Mouse (Mus musculus) liver, embryonic 16.5 days (tissue): ENCODE measurements at regions not wholly inside any gene's neighbourhood (a gene's known extent, or its start where the extent isn't known, plus 50 kb on each side); places are given as distances from the start of the nearest gene placed in this dataset.

Experiments used
- ATAC-seq: fragments of 200-750 bp; cut with Nextera tagmentation; 2 replicates; pipeline ENCODE4 v1.8.0; 2017; ENCODE audit warnings: low read depth, mild to moderate bottlenecking, moderate number of reproducible peaks, moderate library complexity
- H3K27ac ChIP-seq: fragments of 300-500 bp; sonication (generic); 2 replicates; pipeline ENCODE4 v1.5.1; 2014; ENCODE audit warnings: mild to moderate bottlenecking, low read length
- H3K27me3 ChIP-seq: fragments of 300-500 bp; sonication (generic); 2 replicates; pipeline ENCODE4 v1.6.1; 2014; ENCODE audit warnings: low read depth, low read length, mixed read lengths; ENCODE audit not compliant: control insufficient read depth, insufficient read depth
- H3K36me3 ChIP-seq: fragments of 300-500 bp; sonication (generic); 2 replicates; pipeline ENCODE4 v1.6.1; 2014; ENCODE audit warnings: mild to moderate bottlenecking; ENCODE audit not compliant: control insufficient read depth, insufficient read depth
- H3K4me1 ChIP-seq: fragments of 300-500 bp; sonication (generic); 2 replicates; pipeline ENCODE4 v1.6.1; 2014; ENCODE audit warnings: low read depth, low read length, mixed read lengths; ENCODE audit not compliant: control insufficient read depth
- H3K4me2 ChIP-seq: fragments of 300-500 bp; sonication (generic); 2 replicates; pipeline ENCODE4 v1.6.1; 2014; ENCODE audit warnings: low read depth, low read length, mixed read lengths
- H3K4me3 ChIP-seq: fragments of 300-500 bp; sonication (generic); 2 replicates; pipeline ENCODE4 v1.5.1; 2014; ENCODE audit warnings: low read depth, mild to moderate bottlenecking, low read length
- H3K9ac ChIP-seq: fragments of 300-500 bp; sonication (generic); 2 replicates; pipeline ENCODE4 v1.6.1; 2014; ENCODE audit warnings: low read depth, low read length
- H3K9me3 ChIP-seq: fragments of 300-500 bp; sonication (generic); replicated peaks from 2 replicates; pipeline ENCODE4 v1.6.1; 2016; ENCODE audit warnings: low read length; ENCODE audit not compliant: control insufficient read depth
- WGBS: fragments of 180-500 bp; shearing (Covaris S2); extraction: QIAGEN DNeasy Blood & Tissue Kit; methylation state at CpG from one replicate; pipeline ENCODE4 v1.1.7; 2014; ENCODE audit not compliant: insufficient replicate concordance; 5-methylcytosine and 5-hydroxymethylcytosine counted together

DNA sequence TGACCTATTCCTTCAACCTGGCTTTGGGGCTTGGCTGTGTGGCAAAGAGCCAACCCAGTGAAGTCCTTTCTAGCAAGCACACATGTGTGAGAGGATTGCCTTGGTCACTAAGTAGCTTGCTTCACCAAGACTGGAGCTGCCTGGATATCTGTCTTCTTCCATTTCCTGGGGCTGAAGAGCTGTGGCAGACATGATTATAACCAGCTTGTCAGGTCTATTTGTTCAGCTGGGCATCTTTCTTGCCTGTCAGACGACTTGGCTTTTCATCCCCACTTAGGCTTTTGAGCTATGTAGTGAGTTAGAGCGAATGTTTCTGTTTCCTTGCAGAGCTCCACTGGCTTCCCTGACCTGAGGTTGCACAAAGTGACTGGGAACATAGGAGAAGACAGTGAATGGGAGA lies 1951.3 kb upstream of the Lrrc6 start:
- Histone ChIP-seq H3K4me1 (no peaks in the 10 kb centered on the region), H3K27ac (no peak overlapping the region), H3K4me2 (no peak overlapping the region), H3K36me3 (no peaks in the 10 kb centered on the region), H3K27me3 (no peaks in the 10 kb centered on the region), H3K4me3 (no peak overlapping the region), H3K9ac (no peak overlapping the region), H3K9me3 (no peaks in the 10 kb centered on the region)
- WGBS, result 34% methylated on average over 2 of the region's 2 CpGs
- no peak for ATAC-seq

DNA sequence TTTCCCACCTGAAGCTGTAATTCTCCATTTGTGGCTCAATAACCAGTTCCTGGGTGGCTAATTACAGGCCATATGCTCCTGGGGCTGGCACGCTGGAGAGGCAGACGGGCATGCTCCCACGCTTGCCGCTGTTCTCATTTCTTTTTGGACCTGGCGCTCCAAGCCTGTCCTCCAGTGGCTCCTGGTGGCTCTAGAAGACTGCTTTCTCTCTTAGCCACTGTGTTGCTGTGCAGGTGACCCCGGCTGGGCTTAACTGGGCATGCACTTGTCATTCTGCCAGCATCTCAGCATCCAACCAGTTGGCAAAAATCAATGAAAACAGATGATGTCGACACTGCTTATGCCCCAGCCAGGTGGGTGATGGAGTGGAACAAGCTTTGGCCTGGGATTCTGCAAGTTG lies 1944.6 kb upstream of the Lrrc6 start:
- no peaks in the 10 kb centered on the region for H3K4me1 ChIP-seq
- no peaks in the 10 kb centered on the region for H3K9me3 ChIP-seq
- H3K27ac ChIP-seq, result no peak overlapping the region
- no peaks in the 10 kb centered on the region for H3K27me3 ChIP-seq
- no peak overlapping the region for H3K9ac ChIP-seq
- no peak overlapping the region for H3K4me2 ChIP-seq
- no peaks in the 10 kb centered on the region for H3K36me3 ChIP-seq
- WGBS, result 60% methylated on average over 7 of the region's 7 CpGs
- ATAC-seq, result no peak
- H3K4me3 ChIP-seq, result no peak overlapping the region

DNA sequence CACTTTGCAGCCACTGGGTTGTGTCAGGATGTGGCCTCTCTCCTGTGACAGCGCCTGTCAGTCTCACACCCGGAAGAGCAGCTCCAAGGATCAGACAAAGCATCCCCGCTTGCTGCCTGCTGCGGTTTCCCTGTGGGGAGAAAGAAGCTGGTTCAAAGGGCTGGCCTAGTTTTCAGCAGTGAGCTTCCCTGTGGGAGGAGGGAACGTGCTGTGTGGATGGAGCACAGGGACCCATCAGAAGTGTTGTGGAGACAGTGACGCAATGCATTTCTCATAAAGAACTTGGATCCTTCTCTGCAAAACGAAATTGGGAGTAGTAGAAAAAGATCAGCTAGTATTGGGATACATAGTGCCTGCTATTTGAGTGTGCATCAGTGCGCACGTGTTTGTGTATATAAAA lies 1939.9 kb upstream of the Lrrc6 start:
- Histone ChIP-seq H3K4me2 (no peak overlapping the region), H3K9me3 (no peaks in the 10 kb centered on the region), H3K4me1 (no peaks in the 10 kb centered on the region), H3K36me3 (no peaks in the 10 kb centered on the region), H3K9ac (no peak overlapping the region), H3K27me3 (no peaks in the 10 kb centered on the region), H3K4me3 (no peak overlapping the region), H3K27ac (no peak overlapping the region)
- no peak for ATAC-seq
- 56% methylated on average over 9 of the region's 9 CpGs for WGBS

DNA sequence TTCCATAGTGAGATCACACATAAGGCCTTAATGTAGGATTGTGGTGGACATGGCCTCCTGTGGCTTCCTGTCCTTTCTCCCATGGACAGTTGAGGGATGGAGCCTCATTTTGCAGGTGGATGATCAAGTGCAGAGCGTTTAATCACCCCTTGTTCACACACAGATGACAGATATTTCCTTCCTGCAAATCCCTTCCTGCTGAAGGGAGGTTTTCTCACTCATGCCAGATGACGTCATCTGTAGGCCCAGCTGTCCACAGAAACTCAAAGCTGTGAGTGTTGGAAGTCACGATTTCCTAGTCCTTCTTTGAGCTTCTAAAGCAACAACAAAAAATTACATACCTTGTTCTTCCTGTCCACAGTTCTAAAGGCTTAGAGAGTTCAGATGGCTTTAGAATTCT lies 1935.3 kb upstream of the Lrrc6 start:
- Histone ChIP-seq H3K4me1 (no peaks in the 10 kb centered on the region), H3K4me2 (no peak overlapping the region), H3K36me3 (no peaks in the 10 kb centered on the region), H3K27me3 (no peaks in the 10 kb centered on the region), H3K27ac (no peak overlapping the region), H3K9me3 (no peaks in the 10 kb centered on the region), H3K4me3 (no peak overlapping the region), H3K9ac (no peak overlapping the region)
- 20% methylated on average over 3 of the region's 3 CpGs for WGBS
- no peak for ATAC-seq

DNA sequence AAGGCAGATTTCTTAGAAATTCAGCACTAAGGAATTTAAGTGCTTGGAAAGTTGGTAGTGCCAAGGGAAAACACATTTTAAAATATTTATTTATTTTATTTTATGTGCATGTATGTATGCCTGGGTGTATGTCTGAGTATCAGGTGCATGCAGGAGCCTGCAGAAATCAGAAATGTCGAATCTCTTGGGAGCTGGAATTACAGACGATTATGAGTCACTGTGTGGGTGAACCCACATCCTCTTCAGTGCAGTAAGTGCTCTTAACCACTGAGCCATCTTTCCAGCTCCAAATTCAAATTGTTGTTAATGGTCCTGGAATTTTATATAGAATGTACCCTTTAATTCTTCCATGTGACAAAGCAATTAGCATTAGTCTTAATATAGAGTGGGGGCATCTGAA lies 1930.5 kb upstream of the Lrrc6 start:
- Histone ChIP-seq H3K4me1 (no peaks in the 10 kb centered on the region), H3K9ac (no peak overlapping the region), H3K36me3 (no peaks in the 10 kb centered on the region), H3K4me2 (no peak overlapping the region), H3K4me3 (no peak overlapping the region), H3K27ac (no peak overlapping the region), H3K9me3 (no peaks in the 10 kb centered on the region), H3K27me3 (no peaks in the 10 kb centered on the region)
- no peak for ATAC-seq
- 21% methylated on average over 2 of the region's 2 CpGs for WGBS

DNA sequence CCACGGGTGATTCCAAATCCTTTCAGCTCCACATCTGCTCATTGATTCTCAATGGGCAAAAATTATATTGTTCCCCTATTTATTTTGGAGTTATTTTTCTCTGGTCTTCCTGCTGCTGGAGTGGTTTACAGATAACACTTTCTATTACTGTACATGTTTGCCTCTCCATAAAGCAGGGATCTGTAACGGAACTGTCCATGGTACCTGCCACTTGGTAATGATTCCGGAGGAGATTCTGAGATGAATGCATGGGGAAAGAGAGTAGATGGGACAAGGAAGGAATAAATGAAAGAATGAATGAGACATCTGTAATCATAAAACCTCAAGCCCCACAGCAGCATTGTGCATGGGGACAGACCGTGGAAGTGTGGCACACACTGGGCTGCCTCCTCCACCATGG lies 1929.8 kb upstream of the Lrrc6 start:
- H3K9me3 ChIP-seq, result no peaks in the 10 kb centered on the region
- WGBS, result 46% methylated on average over 4 of the region's 4 CpGs
- no peak overlapping the region for H3K4me3 ChIP-seq
- no peaks in the 10 kb centered on the region for H3K4me1 ChIP-seq
- no peak overlapping the region for H3K4me2 ChIP-seq
- no peaks in the 10 kb centered on the region for H3K36me3 ChIP-seq
- no peak for ATAC-seq
- no peak overlapping the region for H3K9ac ChIP-seq
- H3K27ac ChIP-seq, result no peak overlapping the region
- H3K27me3 ChIP-seq, result no peaks in the 10 kb centered on the region

DNA sequence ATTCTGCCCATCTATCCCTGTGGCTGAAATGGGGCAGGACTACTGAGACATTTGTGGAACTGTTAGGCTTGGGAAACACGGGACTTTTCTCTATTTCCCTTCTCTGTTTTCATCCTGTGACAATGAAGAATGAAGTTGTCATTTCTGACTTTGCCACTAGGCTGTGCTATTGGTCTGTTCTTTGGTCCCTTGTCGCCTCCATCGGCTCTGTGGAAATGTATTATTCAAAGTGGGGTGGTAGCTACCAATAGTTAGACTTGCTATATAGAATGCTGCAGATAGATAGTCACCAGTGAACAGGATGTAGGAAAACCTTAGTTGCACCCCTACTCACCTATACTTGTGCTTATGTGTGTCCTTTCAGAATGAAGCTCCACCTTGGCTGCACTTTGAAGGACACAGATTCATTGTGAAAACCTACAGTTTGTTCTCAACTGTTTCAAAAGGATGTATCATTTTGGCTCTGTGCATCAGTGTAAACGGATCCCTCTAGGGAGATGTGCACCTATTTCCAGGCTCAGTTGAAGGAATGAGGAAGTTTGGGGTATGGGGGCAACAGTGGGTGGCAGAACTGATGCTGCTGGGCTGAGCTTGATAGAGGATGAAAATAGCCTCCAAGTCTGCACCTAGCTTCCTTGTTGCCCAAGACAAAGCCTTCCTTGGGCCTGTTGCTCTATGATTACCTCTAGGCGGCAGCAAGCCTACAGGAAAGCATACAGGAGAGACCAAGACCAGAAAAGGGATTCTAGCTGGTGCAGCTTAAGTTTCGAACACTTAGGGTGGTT lies 1927.9 kb upstream of the Lrrc6 start:
- WGBS, result 11% methylated on average over 6 of the region's 6 CpGs
- H3K4me1 ChIP-seq, result no peaks in the 10 kb centered on the region
- H3K9me3 ChIP-seq, result no peaks in the 10 kb centered on the region
- no peak overlapping the region for H3K4me3 ChIP-seq
- ATAC-seq, result no peak
- H3K27ac ChIP-seq, result no peak overlapping the region
- no peak overlapping the region for H3K4me2 ChIP-seq
- no peaks in the 10 kb centered on the region for H3K36me3 ChIP-seq
- H3K27me3 ChIP-seq, result no peaks in the 10 kb centered on the region
- H3K9ac ChIP-seq, result no peak overlapping the region

DNA sequence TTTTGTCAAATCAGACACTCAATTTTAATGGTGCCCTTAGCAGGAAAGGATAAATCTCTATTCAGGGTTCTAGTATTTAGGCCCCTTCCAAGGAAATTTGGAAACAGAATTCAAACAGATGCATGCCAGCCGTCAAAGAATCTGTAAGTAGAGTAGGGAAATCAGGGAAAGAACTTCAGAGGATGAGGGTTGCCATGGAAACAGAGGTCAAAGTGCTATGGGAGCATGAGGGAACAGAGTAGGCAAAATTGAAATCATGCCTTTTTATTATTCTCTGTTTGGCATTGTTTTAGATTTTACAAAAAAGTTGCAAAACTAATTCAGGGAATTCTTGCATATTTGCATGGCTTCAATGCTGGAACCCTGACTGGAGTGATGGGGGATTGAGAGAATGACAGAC lies 1916.4 kb upstream of the Lrrc6 start:
- WGBS, result 43% methylated on average over 1 of the region's 1 CpGs
- no peak overlapping the region for H3K4me3 ChIP-seq

DNA sequence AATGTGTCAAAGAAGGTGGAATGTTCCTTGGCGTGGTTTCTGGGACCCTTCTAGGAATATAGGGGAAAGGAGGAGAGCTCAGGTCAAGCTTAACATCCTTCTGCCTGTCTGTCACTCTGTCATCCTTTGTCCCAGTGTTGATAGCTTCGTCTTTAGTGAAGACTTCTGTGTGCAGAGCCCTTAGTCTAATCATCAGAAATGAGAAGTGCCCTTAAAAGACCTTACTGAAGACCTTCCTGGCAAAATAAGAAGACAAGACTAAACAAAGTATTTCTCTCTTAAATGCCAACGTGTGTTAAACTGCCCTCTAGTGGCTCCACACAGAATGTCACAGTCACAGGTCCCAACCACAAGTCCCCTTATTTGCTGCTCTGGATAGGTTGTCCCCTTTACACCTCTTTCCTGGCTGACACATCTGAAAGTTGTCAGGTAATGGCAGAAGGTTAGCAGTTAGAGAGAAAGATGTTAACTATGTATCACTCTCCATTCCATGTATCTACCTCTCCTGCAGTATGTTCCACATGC lies 1914.8 kb upstream of the Lrrc6 start:
- no peak for ATAC-seq
- Histone ChIP-seq H3K4me2 (no peak overlapping the region), H3K36me3 (no peaks in the 10 kb centered on the region), H3K4me1 (no peaks in the 10 kb centered on the region), H3K27ac (no peak overlapping the region), H3K27me3 (no peaks in the 10 kb centered on the region), H3K9me3 (no peaks in the 10 kb centered on the region), H3K9ac (no peak overlapping the region), H3K4me3 (no peak overlapping the region)
- 21% methylated on average over 3 of the region's 3 CpGs for WGBS

More for the DNA sequence above, 1916.4 kb upstream of the Lrrc6 start:
- Histone ChIP-seq H3K9me3 (no peaks in the 10 kb centered on the region), H3K27ac (no peak overlapping the region), H3K4me2 (no peak overlapping the region), H3K9ac (no peak overlapping the region), H3K27me3 (no peaks in the 10 kb centered on the region), H3K4me1 (no peaks in the 10 kb centered on the region), H3K36me3 (no peaks in the 10 kb centered on the region)
- no peak for ATAC-seq
